Mouse (Mus musculus): ENCODE measurements around the gene Dhodh. TPM values are rescaled to one million over a fixed set of nuclear protein-coding genes. Genes with fewer than 3 reads are reported as not detected.

Gene Dhodh
- polyA plus RNA-seq, 1 experiment from 2014 or later, result 35.3 TPM

DNA sequence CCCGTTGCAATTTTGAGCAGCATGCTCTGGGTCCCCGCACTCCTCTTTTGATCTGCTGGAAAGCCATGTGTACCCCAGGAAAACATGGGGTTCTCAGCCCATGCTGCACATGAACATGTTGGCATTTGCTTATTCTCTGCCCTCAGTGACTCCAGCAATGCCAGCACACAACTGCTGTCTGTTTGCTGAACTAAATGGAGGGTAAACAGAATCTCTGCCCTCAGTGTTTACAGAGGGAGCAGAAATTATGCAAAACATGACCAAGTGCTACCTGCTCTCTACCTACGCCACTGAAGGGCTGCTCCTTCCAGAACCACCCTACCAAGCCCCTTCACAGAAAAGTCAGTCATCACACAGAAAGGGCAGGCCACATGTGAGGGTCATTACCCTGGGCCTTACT is 23.6 kb downstream of the Dhodh start:
- ATAC-seq, result no peak
- Histone ChIP-seq H3K27ac (no peak overlapping the region), H3K4me3 (no peak overlapping the region), H3K36me3 (no peaks in the 10 kb centered on the region), H3K4me2 (no peak overlapping the region), H3K4me1 (no peaks in the 10 kb centered on the region), H3K9me3 (replicated peaks) (no peaks in the 10 kb centered on the region), H3K27me3 (replicated peaks) (peaks cover 4% of the 10 kb centered on the region; the same call in 1 of the 2 replicates), H3K9ac (no peak overlapping the region)
- WGBS (ENCODE audit: insufficient replicate concordance), result 75% methylated on average over 3 of the region's 3 CpGs

DNA sequence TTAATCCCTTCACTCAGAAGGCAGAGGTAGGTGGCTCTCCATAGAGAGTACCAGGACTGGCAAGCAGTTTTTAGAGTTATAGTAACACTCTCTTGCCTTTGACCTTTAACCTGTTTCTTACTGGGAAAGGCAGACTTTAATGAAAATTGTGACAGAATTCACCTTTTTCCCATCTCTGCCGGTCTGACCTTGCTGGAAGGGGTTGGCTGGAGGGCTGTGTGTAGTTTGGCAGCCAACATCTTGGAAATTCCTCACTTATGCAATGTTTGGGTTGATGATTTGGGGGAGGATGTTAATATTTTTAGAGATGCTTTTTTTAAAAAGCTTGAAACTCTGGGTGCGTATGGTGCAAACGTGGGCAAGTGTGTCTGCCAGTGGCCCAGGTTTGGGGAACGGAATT is 24.2 kb downstream of the Dhodh start:
- H3K27me3 ChIP-seq (replicated peaks), result peaks cover 4% of the 10 kb centered on the region; the same call in 1 of the 2 replicates
- no peak overlapping the region for H3K9ac ChIP-seq
- no peak overlapping the region for H3K4me3 ChIP-seq
- H3K4me2 ChIP-seq, result no peak overlapping the region
- no peak overlapping the region for H3K27ac ChIP-seq
- no peak for ATAC-seq
- no peaks in the 10 kb centered on the region for H3K9me3 ChIP-seq (replicated peaks)
- WGBS (ENCODE audit: insufficient replicate concordance), result 64% methylated on average over 4 of the region's 4 CpGs
- H3K36me3 ChIP-seq, result no peaks in the 10 kb centered on the region
- H3K4me1 ChIP-seq, result no peaks in the 10 kb centered on the region

DNA sequence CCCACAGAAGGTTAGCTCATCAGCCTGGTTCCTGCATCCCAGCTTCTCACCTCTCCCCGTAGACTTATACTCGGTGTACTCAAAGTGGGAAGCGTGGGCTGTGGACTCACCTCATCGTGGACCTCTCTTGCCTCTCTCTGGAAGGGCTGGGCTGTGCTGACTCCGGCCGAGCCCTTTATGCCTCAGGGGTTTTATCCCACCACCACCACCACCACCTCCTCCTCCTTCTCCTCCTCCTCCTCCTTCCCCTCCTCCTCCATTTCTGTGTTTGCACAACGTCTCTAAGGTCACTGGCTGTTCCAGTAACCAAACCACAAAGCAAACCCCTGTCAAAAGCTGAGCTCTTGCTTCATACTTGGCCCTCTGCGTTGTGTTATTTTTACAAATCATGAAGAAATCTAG is 29.6 kb downstream of the Dhodh start, which contains the start of gene Hp:
Hp (minus strand) TSS at position 273 of the 402 bp plus-strand sequence.
- ATAC-seq, result no peak
- H3K36me3 ChIP-seq, result 0 out of 2 replicates have a peak, but pooled peaks cover under 1% of the 10 kb centered on the region
- 0 out of 2 replicates have a peak, but pooled peaks cover 6% of the 10 kb centered on the region for H3K4me1 ChIP-seq
- H3K27me3 ChIP-seq (replicated peaks), result peaks cover 4% of the 10 kb centered on the region; the same call in 1 of the 2 replicates
- H3K9ac ChIP-seq, result no peak within 1 kb of the TSS
- no peak within 1 kb of the TSS for H3K27ac ChIP-seq
- WGBS (ENCODE audit: insufficient replicate concordance), result 44% methylated on average over 8 of the region's 8 CpGs
- H3K9me3 ChIP-seq (replicated peaks), result no peaks in the 10 kb centered on the region
- no peak within 1 kb of the TSS for H3K4me3 ChIP-seq
- no peak within 1 kb of the TSS for H3K4me2 ChIP-seq

DNA sequence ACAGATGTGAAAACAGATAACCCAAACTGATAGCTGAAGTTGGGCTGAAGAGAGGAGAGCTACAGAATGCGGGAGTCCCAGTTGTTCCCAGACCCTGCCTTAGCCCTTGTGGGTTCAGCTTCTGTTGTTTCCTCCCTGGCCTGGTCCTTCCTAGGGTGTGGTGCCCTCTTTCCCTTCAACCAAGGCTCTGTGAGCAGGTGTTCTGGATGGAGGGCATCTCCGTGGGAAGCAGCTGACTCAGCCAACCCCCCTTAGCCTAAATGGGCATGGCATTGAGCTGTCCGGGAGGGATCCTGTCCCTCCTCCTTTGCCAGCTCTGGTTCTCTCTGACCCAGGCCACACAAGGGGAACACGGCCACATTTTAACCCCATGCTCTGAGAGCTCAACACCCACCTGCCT is 32.2 kb downstream of the Dhodh start:
- WGBS (ENCODE audit: insufficient replicate concordance), result 60% methylated on average over 4 of the region's 4 CpGs
- no peak for ATAC-seq
- H3K36me3 ChIP-seq, result peaks cover 14% of the 10 kb centered on the region
- peaks cover 4% of the 10 kb centered on the region; the same call in 1 of the 2 replicates for H3K27me3 ChIP-seq (replicated peaks)
- H3K27ac ChIP-seq, result no peak overlapping the region
- H3K9ac ChIP-seq, result no peak overlapping the region
- H3K9me3 ChIP-seq (replicated peaks), result no peaks in the 10 kb centered on the region
- H3K4me3 ChIP-seq, result no peak overlapping the region
- 0 out of 2 replicates have a peak, but pooled peaks cover 6% of the 10 kb centered on the region for H3K4me1 ChIP-seq
- H3K4me2 ChIP-seq, result no peak overlapping the region

DNA sequence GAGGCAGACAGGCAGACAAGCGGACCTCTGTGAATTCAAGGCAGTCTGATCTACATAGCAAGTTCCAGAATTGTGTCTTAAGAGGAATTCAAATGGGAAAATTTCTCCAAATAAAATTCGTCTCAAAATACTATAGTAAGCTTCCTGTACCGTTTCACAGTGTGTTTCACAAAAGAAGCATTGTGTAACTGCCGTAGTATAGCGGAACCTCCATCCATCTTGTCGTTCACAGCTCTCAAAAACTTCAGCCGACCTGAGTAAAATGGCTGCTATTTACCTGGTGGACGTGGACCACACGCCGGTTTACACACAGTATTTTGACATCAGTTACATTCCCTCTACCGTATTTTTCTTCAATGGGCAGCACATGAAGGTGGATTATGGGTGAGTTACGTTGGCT is 37.3 kb downstream of the Dhodh start:
- H3K27me3 ChIP-seq (replicated peaks), result no peaks in the 10 kb centered on the region
- no peak for ATAC-seq
- H3K4me3 ChIP-seq, result no peak overlapping the region
- peaks cover 35% of the 10 kb centered on the region for H3K36me3 ChIP-seq
- H3K9me3 ChIP-seq (replicated peaks), result no peaks in the 10 kb centered on the region
- WGBS (ENCODE audit: insufficient replicate concordance), result 78% methylated on average over 12 of the region's 12 CpGs
- no peak overlapping the region for H3K27ac ChIP-seq
- no peak overlapping the region for H3K4me2 ChIP-seq
- H3K4me1 ChIP-seq, result peaks cover 13% of the 10 kb centered on the region
- H3K9ac ChIP-seq, result no peak overlapping the region

DNA sequence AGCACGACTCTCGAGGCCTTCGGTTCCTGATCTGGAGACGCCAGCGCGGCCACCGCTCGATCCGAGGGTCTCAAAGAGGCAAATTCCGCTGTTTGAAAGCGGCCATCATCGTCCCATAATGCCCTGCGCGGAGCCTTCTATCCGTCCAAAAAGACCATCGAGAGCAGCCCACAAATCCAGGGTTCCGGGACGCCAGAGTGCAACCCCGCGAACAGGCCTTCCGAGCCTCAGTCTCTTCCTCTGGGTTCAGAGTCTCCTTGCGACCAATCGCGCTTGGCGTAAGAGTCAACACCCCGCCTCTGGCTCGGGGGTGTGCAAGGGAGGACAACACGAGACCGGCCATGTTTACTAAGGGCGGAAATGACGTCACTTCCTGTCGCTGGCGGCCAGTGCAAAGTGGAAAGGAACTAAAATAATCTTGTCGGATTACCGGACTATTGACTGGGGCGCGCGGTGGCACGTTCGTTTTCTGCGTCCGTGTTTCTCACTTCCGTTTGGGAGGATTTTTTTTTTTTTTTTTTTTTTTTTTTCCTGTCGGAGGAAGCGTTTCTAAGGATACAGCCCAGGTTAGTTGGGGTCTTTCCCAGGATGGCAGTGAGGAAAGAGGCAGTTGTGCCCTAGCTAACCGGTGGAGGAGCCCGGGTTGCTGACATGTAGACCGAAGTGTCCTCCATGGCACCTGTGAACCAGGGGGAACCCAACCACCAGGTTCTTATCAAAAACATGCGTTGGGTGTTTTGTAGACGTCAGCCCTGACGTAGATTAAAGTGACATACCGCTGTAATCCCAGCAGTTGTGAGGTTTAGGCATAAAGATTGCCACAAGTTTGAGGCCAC is 42.8 kb downstream of the Dhodh start, which contains the start of the genes Dhx38 and Txnl4b:
Dhx38 (minus strand) TSS at position 364 of the 836 bp plus-strand sequence.
Txnl4b (plus strand) TSS at position 395 of the 836 bp plus-strand sequence.
- Histone ChIP-seq H3K9me3 (replicated peaks) (no peaks in the 10 kb centered on the region), H3K9ac (peak within 1 kb of the TSS; percentile 83), H3K4me1 (peaks cover 28% of the 10 kb centered on the region), H3K27me3 (replicated peaks) (no peaks in the 10 kb centered on the region), H3K36me3 (peaks cover 40% of the 10 kb centered on the region), H3K27ac (peak within 1 kb of the TSS; percentile 88), H3K4me3 (peak within 1 kb of the TSS; percentile 82), H3K4me2 (peak within 1 kb of the TSS; percentile 85)
- ATAC-seq, result peak; percentile 99
- under 1% methylated on average over 52 of the region's 52 CpGs for WGBS (ENCODE audit: insufficient replicate concordance)

DNA sequence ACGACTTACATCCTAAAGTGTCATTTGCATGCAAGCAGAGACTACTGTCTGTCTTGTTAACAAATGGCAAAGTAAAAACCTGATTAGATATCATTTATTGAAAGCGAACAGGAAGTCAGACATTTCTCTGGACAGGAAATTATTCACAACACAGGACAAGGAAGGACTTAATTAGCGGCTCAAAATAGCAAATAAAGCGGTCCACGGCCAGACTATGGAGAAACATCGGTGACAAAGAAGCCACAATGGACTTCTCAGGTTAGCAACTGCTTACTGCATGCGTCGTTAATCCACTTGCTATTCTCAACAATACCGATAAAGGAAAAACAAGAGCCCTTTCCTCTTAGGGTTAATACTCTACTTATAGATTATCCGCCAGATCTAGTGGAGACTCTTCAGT is 43.7 kb downstream of the Dhodh start:
- H3K27ac ChIP-seq, result peak overlapping the region; percentile 88; the same call in 1 of the 2 replicates
- H3K4me3 ChIP-seq, result peak overlapping the region; percentile 82
- WGBS (ENCODE audit: insufficient replicate concordance), result 2% methylated on average over 10 of the region's 10 CpGs
- H3K4me2 ChIP-seq, result peak overlapping the region; percentile 85
- ATAC-seq, result no peak
- H3K36me3 ChIP-seq, result peaks cover 41% of the 10 kb centered on the region
- H3K9ac ChIP-seq, result peak overlapping the region; percentile 83
- H3K9me3 ChIP-seq (replicated peaks), result no peaks in the 10 kb centered on the region
- H3K4me1 ChIP-seq, result peaks cover 28% of the 10 kb centered on the region
- no peaks in the 10 kb centered on the region for H3K27me3 ChIP-seq (replicated peaks)

DNA sequence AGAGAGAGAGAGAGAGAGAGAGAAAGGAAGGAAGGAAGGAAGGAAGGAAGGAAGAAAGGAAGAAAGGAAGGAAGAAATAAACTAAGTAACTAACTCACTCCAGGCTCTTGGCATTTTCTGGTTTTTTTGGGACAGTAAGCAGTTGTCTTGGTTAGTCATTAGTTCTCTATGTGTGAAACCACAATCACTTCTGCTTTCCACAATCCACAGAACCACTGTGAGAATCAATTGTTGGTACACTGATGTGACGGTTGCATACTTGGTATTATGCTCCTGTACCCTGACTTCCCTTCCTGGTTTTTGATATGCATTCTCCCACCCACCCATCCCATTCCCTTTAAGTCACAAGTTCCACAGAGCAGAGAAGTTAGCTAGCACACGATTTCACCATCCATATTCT is 44.6 kb downstream of the Dhodh start:
- WGBS (ENCODE audit: insufficient replicate concordance), result 44% methylated on average over 2 of the region's 2 CpGs
- H3K4me2 ChIP-seq, result peak overlapping the region; percentile 85
- no peaks in the 10 kb centered on the region for H3K27me3 ChIP-seq (replicated peaks)
- no peaks in the 10 kb centered on the region for H3K9me3 ChIP-seq (replicated peaks)
- H3K9ac ChIP-seq, result peak overlapping the region; percentile 83; the same call in 1 of the 2 replicates
- no peak overlapping the region for H3K27ac ChIP-seq
- H3K36me3 ChIP-seq, result peaks cover 43% of the 10 kb centered on the region
- H3K4me3 ChIP-seq, result peak overlapping the region; percentile 82
- no peak for ATAC-seq
- H3K4me1 ChIP-seq, result peaks cover 28% of the 10 kb centered on the region

DNA sequence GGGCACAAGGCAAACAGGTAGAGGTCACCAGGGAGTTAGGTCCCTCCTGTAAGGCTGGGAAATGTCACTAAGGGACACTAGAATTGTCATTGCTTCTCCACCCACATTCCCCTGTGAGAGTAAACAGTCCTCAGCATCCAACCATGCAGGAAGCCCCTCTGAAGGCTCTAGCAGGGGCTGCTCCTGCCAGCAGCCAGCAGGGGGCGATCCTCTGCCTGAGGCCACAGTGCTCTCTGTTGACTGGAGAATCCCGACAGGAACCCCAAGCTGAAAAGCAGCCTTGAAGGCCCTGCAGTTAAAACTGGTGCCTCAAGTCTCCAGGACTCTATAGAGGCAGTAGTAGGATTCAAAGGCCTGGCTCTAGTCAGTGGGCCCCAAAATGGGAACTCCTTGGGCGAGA is 56.8 kb downstream of the Dhodh start:
- H3K4me1 ChIP-seq, result no peaks in the 10 kb centered on the region
- ATAC-seq, result no peak
- 42% methylated on average over 3 of the region's 3 CpGs for WGBS (ENCODE audit: insufficient replicate concordance)
- H3K4me2 ChIP-seq, result no peak overlapping the region
- H3K4me3 ChIP-seq, result no peak overlapping the region
- H3K27me3 ChIP-seq (replicated peaks), result no peaks in the 10 kb centered on the region
- no peak overlapping the region for H3K9ac ChIP-seq
- peaks cover 100% of the 10 kb centered on the region for H3K36me3 ChIP-seq
- H3K27ac ChIP-seq, result no peak overlapping the region
- no peaks in the 10 kb centered on the region for H3K9me3 ChIP-seq (replicated peaks)

DNA sequence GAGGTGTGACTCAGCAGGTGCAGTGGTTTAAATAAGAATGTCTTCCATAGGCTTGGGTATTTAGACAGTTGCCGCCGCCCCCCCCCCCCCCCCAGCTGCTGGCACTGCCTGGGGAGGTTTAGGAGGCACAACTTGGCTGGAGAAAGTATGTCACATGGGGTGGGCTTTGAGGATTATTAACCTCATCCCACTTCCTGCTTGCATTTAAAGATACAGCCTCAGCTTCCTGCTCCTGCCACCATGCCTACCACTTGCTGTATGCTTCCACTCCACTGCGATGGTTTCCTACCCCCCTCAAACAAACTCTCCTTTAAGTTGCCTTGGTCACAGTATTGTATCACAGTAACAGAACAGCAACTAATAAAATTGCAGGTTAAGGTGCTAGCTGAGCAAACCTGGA is 64.4 kb downstream of the Dhodh start:
- WGBS (ENCODE audit: insufficient replicate concordance), result 20% methylated on average over 3 of the region's 3 CpGs
- Histone ChIP-seq H3K27ac (no peak overlapping the region), H3K9ac (no peak overlapping the region), H3K4me2 (no peak overlapping the region), H3K36me3 (peaks cover 32% of the 10 kb centered on the region), H3K27me3 (replicated peaks) (no peaks in the 10 kb centered on the region), H3K4me1 (no peaks in the 10 kb centered on the region), H3K9me3 (replicated peaks) (no peaks in the 10 kb centered on the region), H3K4me3 (no peak overlapping the region)
- ATAC-seq, result no peak

DNA sequence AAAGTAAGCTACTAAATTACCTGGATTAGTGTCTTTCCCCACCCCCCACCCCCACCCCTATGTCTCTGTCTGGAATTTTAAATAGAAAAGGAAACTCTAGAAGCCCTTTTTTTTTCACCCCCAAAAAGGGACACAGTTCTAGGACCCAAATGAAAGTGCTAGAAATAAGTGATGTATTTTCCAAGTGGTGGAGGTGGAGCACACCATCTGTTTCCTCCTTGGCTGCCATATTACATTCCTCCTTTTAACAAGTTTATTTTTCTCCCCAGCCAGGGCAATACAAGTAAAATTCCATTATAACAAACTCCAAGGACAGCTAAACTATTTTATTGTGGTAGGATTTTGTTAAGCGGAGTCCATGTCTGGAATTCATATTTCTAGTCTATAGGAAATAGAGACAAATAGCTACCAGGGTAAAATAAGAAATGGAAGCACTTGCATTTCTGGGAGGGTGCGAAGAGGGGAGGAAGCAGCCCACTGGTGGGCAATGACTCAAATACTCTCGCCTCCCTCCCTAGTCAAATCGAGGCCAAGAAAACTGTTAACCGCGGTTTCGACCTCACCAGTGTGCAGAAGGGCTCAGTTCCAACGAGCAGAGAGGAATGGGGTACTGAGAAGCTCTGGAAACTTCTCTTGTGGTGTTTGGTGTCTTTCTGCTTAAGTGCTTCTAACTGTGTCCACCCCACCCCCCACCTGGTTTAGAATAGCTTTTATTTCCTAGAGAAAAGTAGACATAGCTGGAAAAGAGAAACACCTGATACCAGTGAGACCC is 65.5 kb downstream of the Dhodh start:
- Histone ChIP-seq H3K9ac (no peak overlapping the region), H3K36me3 (peaks cover 21% of the 10 kb centered on the region), H3K4me3 (no peak overlapping the region), H3K27me3 (replicated peaks) (no peaks in the 10 kb centered on the region), H3K9me3 (replicated peaks) (no peaks in the 10 kb centered on the region), H3K4me1 (no peaks in the 10 kb centered on the region), H3K27ac (no peak overlapping the region), H3K4me2 (no peak overlapping the region)
- 64% methylated on average over 8 of the region's 8 CpGs for WGBS (ENCODE audit: insufficient replicate concordance)
- ATAC-seq, result no peak

DNA sequence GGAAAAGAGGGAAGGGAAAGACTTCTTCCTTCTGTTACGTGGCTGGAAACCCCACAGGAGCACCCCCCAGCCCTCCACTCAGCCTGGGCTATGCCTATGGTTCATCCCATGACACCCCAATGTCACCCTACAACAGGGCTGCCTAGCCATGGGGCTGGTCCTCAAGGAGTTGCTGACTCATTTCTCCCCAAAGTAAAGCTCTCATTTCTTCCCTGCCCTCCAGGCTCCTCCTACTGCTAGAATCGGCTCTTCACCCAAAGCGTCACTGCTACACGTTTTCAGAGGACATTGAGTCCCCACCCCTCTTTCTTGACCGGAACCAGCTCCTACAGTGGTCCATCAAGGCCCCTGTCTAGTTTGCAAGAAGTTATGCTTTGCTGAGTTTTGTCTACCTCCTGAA is 66.3 kb downstream of the Dhodh start:
- 53% methylated on average over 5 of the region's 5 CpGs for WGBS (ENCODE audit: insufficient replicate concordance)
- ATAC-seq, result no peak
- Histone ChIP-seq H3K9ac (no peak overlapping the region), H3K27me3 (replicated peaks) (no peaks in the 10 kb centered on the region), H3K36me3 (peaks cover 14% of the 10 kb centered on the region), H3K9me3 (replicated peaks) (no peaks in the 10 kb centered on the region), H3K4me3 (no peak overlapping the region), H3K27ac (no peak overlapping the region), H3K4me2 (no peak overlapping the region), H3K4me1 (no peaks in the 10 kb centered on the region)
